Mouse (Mus musculus): ENCODE measurements around the gene A630095N17Rik.

Gene A630095N17Rik

DNA sequence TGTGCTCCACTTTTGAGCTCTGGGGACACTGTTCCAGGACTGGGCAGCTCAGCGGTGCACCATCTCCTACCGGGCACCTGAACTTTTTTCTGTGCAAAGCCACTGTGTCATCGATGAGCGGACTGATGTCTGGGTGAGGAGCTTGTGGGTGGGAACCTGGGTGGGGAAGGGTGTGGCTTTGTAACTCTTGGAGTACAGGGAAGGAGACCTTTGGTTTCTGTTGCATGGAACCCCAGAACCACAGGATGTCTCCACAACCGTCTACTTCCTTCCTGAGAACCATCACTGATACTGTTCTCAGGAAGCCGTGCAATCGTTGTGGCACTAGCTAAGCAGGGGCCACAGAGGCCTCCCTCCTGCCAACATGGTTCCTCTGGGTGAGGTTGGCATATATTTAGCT, 18.8 kb downstream of the A630095N17Rik start:
- DNase-seq, result no peak

DNA sequence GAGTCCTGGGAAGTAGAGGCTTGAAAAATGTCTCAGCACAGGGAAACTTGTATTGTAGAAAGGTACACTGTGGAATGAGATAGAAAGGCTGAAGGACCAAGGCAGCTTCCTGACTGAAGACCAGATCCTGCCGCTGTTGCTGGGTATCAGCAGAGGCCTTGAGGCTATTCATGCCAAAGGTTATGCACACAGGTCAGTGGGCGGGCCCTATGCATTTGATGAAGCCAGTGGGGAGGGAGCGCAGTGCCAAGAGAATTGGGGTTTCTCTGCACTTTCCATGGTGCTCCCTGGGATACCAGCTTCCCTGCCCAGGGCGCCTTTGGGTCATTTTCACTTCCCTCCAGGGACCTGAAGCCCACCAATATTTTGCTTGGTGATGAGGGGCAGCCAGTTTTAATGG, 19.4 kb downstream of the A630095N17Rik start:
- DNase-seq, result no peak

DNA sequence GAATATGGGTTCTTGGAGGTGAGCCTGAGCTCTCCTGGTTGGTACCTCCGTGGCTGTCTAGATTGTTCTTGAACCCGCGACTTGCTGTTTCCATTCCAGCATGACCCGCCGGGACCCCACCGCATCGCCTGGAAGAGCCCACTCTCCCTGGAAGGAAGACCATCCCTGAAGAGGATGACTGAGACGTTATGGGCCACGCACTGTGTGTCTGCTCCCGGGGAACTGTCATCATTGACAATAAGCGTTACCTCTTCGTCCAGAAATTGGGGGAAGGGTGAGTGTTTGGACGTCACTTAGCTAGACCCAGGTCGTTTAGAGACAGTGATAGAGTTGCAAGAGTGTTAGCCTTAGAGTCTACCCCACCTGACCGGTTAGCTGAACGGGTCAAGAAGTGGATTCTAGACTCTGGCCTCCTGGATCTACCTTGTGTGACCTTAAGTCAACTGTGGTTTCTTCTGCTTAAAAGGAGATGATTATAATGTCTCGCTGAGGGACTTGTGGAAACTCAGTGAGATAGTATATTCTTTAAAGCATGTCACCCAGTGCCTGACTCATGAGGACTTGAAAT, 20.7 kb downstream of the A630095N17Rik start:
- DNase-seq, result no peak

DNA sequence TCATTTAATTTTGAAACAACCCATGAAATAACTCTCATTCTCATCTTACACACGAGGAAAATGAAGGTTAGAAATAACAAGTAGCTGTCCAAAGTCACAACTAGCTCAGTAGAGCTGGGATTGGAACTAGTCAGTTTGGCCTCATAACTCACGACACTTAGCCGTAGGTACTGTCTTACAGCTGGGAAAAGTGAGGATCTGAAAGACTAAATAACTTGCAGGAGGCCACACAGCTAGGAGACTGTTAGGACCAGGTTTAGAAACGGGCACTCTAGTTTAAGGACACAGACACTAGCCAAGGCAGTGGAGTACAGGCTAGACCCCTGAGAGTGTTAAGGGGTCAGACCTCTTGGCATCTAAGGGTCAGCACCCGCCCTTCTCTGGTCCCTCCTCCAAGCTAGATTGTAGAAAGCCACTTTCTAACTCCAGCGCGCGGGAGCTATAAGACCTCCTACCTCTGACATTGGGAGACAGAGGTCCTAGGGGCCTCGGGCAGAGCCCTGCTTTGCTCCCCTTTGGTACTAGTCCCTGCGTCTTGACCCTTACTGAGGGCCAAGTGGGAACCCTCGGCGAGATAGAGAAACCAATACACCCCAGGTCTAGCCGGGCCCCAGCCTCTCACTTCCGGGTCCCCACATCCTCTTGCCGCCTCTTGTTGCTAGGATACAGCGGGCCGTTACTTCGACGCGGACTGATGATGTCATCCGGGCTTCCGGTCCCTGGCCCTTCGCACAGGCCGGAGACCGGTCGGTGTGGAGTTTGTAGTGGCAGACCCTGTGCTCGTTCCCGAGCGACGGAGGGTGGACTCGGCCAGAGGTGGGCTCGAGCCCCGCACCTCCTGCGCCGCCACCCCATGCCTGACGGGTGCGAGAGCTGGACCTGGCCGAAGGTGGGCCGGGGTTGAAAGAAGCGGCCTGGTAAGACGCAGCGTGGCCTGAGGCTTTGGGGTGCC, 21.5 kb downstream of the A630095N17Rik start, which contains the start of the genes Glb1l and Stk16:
Gene Glb1l, minus strand, starts transcription at position 678 of the 952 bp plus-strand sequence.
Gene Stk16, plus strand, starts transcription at position 703 of the 952 bp plus-strand sequence.
- DNase-seq, result peak; percentile 96

DNA sequence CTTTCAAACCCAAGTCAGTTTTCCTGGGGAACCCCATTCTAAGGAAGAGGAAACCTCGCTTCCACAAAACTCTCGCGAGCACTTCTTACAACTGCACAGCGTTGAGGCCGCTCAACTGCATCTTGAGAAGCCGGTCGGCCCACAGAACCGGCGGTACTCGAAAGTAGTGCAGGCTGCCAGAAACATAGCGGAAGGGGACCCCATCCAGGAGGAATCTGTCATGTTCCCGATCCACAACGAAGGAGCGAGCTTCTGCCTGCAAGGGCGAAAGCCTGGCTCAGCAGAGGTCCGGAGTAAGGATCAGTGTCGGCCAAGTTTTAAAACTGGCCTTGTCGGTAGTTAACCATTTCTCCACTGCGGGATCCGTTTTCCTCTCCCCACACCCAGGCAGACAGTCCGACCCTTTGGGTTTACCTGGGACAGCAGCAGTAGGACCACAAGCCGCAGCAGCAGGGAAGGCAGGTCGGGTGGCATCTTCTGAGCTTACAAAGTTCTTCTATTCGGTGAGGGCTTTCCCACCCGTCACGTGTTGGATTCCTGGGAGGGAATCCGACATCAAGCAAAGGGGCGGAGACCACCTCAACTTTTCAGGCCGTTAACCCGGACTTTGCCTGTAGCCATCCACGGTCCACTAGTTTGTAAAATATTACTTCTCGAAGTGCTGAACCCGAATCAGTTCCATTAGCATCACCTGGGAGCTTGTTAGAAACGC, 22.8 kb downstream of the A630095N17Rik start:
- no peak for DNase-seq

DNA sequence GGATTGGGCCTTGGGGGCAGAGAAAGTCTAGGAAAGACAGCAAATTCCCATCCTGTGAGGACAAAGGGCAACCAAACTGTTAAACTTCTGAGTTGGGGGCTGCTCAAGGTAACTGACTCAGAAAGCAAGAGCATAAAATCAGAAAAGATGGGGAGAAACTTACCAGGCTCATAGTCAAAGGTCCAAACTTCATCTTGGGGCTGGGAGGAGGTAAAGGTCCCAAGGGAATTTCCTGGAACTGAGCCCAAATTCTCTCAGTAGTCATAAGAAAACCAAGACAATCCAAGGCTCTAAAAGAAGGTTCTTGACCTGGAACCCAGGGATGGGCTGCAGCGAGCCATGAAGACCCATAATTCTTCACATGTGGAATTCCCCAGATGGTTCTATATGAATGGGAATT, 30.7 kb downstream of the A630095N17Rik start:
- DNase-seq, result no peak

DNA sequence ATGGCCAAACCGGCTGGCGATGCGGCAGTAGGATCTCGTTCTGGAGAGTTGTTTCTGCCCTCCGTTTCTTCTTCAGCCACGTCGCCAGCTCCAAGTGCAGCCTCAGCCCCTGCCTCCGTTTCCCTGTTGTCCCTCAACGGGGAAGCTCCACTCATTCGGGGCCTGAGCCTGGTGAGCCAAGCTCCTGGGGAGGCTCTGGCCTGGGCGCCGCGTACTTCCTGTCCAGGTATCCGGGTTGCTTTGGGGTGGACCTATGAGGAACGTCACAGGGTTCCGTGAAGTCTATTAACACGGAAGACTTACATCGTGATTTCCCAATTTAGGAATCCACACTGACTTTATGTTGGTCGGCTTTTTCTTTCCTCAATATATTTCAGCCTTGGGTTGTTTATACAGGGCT, 39.5 kb downstream of the A630095N17Rik start:
- DNase-seq, result peak in 1 of 2 experiments; percentile 48

DNA sequence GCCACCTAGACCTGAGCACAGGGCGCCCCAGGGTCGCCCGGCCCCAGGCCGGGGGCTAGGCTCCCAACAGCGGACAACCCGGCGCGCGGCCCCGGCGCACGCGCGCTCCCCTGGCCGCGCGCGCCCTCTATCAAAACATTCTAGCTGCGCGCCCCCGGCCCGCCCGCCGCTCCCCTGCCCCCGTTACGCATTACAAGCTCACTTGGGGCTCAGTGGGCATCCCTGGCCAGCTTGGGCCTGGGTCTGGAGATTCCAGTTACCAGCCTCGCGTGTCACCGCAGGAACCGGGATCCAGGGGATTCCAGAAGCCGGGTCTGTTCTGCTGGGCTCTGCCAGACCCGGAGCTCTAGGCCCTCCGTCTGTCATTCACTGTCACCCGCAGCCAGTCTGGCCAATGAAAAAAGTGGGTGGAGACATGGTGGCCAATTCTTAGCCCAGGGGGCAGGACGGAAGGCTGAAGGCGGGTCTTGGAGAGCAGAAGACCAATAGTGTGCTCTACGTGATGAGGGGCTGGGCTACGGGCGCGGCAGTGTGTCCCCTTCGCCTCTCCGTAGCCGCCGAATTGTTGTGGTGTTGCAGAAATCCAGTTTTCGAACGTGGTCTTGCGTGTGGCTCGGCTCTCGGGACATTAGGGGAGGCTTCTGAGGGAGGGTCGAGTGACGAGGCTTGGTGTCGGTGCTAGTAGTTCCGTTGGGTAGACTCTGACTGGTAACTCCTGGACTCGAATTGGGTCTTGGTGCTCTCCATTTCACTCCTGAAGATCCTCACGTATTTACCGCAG, 40.1 kb downstream of the A630095N17Rik start, which contains the start of the genes Ankzf1 and Atg9a:
Gene Ankzf1, plus strand, starts transcription at position 530 of the 781 bp plus-strand sequence.
Gene Atg9a, minus strand, starts transcription at position 575 of the 781 bp plus-strand sequence.
- DNase-seq, result peak; percentile 92 to 98

DNA sequence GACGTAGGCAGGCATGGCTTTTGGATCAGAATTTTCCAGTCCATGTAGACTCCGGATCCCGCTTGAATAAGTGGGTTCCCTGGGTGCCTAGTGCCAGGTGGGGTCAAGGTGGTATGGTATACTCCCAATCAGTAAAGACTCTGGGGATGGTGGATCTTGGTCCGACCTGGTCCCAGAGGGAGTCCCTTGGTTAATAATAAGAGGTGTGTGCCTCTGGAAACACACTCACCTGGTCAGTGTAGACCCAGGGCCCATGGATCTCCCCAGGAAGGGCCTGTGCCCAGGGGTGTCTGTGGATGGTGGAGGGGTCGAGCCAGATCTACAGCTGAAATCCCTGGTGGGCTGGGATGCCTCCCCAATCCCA, 40.7 kb downstream of the A630095N17Rik start:
- no peak for DNase-seq

DNA sequence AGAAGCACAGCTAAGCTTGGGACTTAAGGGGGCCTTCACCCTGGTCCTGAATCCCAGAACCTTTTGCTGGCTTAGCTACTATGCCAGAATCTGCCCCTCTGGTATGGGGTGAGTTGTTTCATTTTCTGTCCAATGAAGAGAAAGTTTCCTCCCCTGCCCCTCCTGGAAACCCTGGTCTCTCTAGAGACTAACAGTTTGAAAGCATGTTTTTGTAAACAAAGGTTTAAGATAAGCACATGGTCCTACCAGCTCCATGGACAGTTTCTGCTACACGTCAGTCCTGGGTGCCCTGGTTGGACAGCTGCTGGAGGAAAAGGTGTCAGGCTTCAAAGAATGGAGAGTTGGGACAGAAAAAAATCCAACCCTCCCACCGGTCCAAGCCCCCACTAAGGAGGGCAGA, 41.3 kb downstream of the A630095N17Rik start:
- no peak for DNase-seq

DNA sequence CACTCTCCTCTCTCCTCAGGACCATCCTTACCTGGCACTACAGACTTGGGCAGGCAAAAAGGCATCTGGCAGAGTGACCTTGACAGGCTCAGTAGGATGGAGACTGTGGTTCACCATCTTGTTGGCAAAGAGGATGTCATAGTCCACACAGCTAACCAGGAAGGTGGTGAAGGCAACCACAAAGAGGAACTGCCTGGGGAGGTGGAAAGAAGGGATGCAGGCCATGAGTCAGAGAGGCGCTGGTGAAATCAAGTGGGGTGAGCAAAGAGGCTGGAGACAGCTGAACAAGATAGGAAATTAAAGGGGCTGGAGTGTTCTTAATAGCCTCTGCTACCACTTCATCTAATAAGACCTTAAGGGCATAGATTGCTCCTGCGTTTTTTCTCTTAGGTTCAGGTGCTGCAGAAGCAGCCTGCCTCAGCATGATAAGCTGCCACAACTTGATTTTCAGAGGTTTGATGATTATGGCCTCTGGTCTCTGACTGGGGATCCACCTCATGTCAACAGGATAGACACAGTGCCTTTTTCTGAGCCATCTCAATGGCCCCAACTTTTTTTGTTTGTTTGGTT, 43.9 kb downstream of the A630095N17Rik start:
- no peak for DNase-seq

DNA sequence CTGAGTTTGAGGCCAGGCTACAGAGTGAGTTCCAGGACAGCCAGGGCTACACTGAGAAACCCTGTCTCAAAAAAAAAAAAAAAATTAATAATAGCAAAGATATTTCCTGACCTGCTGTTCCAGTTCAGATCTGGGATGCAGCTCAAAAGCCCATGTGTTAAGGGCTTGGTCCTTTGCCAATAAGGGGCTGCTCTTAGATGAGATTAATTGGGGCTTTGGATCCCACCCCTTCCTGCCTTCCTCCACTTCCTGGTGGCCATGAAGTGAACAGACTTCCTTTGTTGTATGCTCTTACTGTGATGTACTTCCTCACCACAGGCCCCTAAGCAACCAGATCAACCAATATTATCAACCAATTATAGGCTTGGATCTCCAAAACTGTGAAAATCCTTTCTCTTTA, 44.8 kb downstream of the A630095N17Rik start:
- no peak for DNase-seq

DNA sequence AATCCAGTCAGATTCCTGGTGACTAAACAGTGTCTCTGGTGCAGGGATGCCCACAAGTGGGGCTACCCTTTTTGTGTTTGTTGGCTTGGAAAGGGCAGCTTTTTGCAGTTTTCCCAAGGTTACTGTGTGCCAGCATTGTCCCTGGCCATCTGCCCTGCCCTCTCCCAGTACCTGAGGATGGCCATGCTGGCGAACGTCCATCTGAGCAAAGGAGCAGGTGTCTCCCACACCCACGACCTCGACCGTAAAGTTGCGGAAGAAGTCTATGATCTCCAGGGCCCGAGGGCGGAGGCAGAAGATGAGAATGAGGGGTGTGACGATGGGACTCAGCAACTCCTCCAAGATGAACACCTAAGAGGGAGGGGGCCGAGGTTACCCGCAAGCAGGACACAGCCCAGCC, 46.4 kb downstream of the A630095N17Rik start:
- DNase-seq, result peak; percentile 50 to 59

DNA sequence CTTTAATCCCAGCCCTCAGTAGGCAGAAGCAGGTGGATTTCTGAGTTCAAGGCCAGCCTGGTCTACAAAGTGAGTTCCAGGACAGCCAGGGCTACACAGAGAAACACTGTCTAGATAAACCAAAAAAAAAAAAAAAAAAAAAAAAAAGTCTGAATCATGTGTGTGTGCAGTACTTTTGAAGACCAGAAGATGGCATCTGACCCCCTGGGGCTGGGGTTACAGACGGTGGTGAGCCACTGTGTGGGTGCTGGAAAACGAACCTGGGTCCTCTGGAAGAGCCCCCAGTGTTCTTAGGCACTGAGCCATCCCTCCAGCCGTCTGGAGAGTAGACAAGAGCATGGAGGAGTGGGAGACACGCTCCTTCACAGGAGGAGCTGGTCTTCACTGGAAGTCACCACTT, 49.7 kb downstream of the A630095N17Rik start:
- no peak for DNase-seq

DNA sequence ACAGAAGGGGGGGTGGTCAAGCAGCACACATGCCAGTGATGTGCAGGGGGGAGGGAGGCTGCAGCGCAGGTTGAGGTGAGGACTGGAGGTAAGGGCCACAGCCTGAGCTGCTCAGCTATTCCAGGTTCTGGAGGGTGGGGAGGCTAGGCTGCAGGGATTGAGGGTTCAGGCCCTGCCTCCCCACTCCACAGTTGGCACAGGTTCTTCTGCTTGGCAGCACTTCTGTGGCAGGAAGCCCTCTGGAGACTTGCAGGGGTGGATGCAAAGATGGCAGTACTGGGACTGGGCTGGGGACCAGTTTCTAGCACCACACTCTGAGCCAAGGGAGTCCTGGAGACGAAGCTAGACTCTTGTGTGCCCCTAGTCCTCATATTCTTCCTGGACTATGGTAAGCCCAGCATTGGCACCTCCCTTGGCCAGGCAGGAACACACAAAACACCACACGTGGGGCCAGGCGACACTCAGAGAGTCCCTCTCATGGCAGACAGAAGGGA, 50.5 kb downstream of the A630095N17Rik start:
- no peak for DNase-seq

DNA sequence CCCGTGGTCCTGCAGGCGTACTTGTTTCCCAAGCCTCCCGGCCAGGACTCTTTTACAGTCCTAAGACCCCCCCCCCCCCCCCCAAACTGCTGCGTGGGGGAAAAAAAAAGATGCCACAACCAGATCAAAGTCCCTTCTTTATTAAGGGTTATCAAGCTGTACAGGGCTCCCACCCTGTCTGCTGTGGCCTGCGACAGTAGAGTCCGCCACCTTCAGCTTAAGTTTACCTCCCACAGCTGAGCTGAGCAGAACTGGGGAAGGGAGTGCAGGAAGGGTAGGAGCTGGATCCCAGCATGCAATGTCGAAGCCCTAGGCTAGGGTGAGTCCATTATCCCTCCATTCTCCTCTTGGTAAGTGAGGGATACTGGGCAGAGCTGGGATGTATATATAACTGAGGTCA, 51.2 kb downstream of the A630095N17Rik start:
- no peak for DNase-seq

DNA sequence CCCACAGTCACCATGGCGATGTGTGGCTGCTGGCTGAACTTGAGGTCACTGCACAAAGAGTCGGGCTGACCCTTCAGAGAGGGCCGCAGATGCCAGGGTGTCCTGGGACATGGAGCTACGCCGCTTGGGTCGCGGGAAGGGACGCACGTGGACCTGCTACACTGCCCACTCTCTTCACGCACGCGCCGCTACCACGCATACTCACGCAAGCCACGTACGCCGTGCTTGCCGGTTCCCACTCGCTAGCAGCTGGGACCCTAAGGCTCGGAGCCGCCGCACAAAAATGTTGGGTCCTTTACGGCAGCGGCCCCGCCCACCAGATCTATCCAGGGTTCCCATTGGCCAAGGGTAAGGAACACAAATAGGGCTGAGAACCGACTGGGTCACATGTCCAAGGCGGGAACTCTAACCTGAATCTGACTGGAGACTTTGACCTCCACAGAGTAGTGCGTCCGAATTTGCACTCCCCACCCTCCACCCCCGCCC, 51.8 kb downstream of the A630095N17Rik start, which contains the start of gene Abcb6:
Gene Abcb6, minus strand, starts transcription at position 288 of the 486 bp plus-strand sequence.
- DNase-seq, result peak; percentile 82 to 87

DNA sequence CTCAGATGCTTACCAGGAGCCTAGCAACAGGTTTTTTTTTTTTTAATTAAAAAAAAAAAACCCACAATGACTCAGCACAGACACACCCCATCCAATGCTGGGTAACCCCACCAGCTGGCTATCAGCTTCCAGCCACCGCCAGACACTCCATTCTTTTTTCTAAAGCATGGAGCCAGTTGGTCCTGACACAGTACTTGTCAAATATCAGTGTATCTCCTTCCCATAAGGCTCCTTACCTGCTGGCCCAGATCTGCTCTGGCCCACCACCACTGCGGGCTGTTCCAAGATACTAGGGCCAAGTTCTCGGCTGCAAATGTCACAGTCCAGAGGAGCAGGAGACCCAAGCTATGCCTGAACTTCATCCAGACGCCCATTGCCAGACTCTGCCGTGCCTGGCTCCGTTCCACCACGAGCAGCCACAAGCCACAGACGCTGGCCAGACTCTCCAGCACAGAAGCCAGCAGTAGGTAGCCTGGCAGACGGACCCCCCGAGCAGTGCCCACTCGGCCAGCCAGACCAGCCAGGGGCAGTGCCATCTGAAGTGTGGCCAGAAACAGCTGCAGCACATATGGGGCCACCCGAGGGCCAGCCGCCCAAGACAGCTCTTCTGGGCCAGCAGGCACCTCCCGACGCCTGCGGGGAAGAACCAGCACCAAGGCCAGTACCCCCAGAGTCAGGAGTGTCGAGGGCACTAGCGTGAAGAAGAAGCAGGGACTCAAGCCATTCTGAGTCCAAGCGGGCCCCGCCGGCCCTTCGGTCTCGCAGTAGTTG, 52.4 kb downstream of the A630095N17Rik start:
- peak; percentile 58 to 66 for DNase-seq
